Mouse (Mus musculus) small intestine, adult 2 months (tissue): ENCODE data around the gene Oxtr. TPM values are rescaled to one million over a fixed set of nuclear protein-coding genes. Genes with fewer than 3 reads are reported as not detected.

ENCODE experiments used
- H3K27ac ChIP-seq: fragments of 200-500 bp; 2 replicates; pipeline ENCODE4 v1.5.1; 2012; ENCODE audit warnings: low read depth, low read length, control low read depth, inconsistent platforms; ENCODE audit not compliant: insufficient read depth
- H3K27me3 ChIP-seq: fragments of 200-500 bp; 2 replicates; pipeline ENCODE4 v1.6.1; 2012; ENCODE audit warnings: mild to moderate bottlenecking, moderate library complexity, low read length, inconsistent platforms; ENCODE audit not compliant: control insufficient read depth, insufficient read depth
- H3K36me3 ChIP-seq: fragments of 200-500 bp; 2 replicates; pipeline ENCODE4 v1.6.1; 2012; ENCODE audit warnings: mild to moderate bottlenecking, low read length, control low read depth, inconsistent platforms; ENCODE audit not compliant: control insufficient read depth, insufficient read depth
- H3K4me1 ChIP-seq: fragments of 200-500 bp; 2 replicates; pipeline ENCODE4 v1.6.1; 2012; ENCODE audit warnings: low read length, inconsistent platforms, mixed read lengths; ENCODE audit not compliant: control insufficient read depth, insufficient read depth, insufficient read length
- H3K4me3 ChIP-seq: fragments of 200-500 bp; 2 replicates; pipeline ENCODE4 v1.5.1; 2012; ENCODE audit warnings: low read depth, mild to moderate bottlenecking, control low read depth, inconsistent platforms, low read length, moderate library complexity
- CTCF ChIP-seq: fragments of 200-500 bp; IDR thresholded peaks from 2 replicates; pipeline ENCODE4 v1.5.1; 2012; ENCODE audit warnings: low read depth, mild to moderate bottlenecking, control low read depth, inconsistent platforms, low read length, moderate library complexity, mixed read lengths; ENCODE audit not compliant: insufficient replicate concordance, insufficient read length; ENCODE audit errors: extremely low read depth
- POLR2A ChIP-seq: fragments of 200-500 bp; IDR thresholded peaks from 2 replicates; pipeline ENCODE4 v1.6.1; 2012; ENCODE audit warnings: low read depth, mild to moderate bottlenecking, control low read depth, inconsistent platforms, low read length, moderate library complexity
- WGBS: fragments of 180-500 bp; shearing (Covaris S2); methylation state at CpG from one replicate; pipeline ENCODE4 v1.1.7; 2018; 5-methylcytosine and 5-hydroxymethylcytosine counted together
- polyA plus RNA-seq: library from polyadenylated mRNA; depleted of rRNA; stranded (reverse); fragments of >200 nt; gene quantifications from 2 replicates; pipeline ENCODE4 v1.2.3, GENCODE M21; 2012; rRNA removed

Oxtr gene
- polyA plus RNA-seq, 1 experiment, result 0.11 TPM

DNA sequence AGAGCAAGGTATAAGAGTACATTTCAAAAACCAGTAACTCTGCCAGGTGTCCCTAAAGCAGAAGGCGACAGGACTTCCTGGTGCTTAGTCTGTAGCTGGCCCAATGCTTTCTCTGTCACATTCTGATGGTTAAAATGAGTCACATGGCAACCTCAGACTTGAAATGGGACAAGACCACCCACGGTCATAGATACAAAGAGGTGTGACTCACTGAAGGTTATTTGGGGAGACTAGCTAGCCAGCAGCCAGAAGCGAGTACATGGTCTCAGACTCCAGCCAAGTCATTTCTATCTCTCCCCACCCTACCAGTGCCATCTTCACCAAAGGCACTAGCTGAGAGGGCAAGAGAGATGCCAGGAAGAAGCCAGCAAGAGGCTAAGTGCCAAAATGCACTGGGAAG lies 24.3 kb downstream of the Oxtr start:
- no peak overlapping the region for H3K27ac ChIP-seq
- 71% methylated on average over 3 of the region's 3 CpGs for WGBS
- TF ChIP-seq POLR2A (no peak), CTCF (no peak)

GRCm38 (mm10) chr6:112463331-112463730 lies 26.4 kb downstream of the Oxtr start:
- H3K36me3 ChIP-seq, result no peaks in the 10 kb centered on the region
- no peaks in the 10 kb centered on the region for H3K4me1 ChIP-seq
- H3K27ac ChIP-seq, result no peak overlapping the region
- TF ChIP-seq POLR2A (no peak), CTCF (no peak)
- no peaks in the 10 kb centered on the region for H3K27me3 ChIP-seq
- 70% methylated on average over 6 of the region's 6 CpGs for WGBS
- H3K4me3 ChIP-seq, result no peak overlapping the region

More for the DNA sequence above, 24.3 kb downstream of the Oxtr start:
- H3K36me3 ChIP-seq, result no peaks in the 10 kb centered on the region
- H3K27me3 ChIP-seq, result no peaks in the 10 kb centered on the region
- H3K4me1 ChIP-seq, result no peaks in the 10 kb centered on the region
- no peak overlapping the region for H3K4me3 ChIP-seq

- no peaks in the 10 kb centered on the region for H3K36me3 ChIP-seq
- H3K27ac ChIP-seq, result no peak overlapping the region
- H3K4me3 ChIP-seq, result no peak overlapping the region
- H3K27me3 ChIP-seq, result no peaks in the 10 kb centered on the region
- WGBS, result 79% methylated on average over 5 of the region's 5 CpGs
- TF ChIP-seq POLR2A (no peak), CTCF (no peak)
- H3K4me1 ChIP-seq, result no peaks in the 10 kb centered on the region
These were observed 28.3 kb downstream of the Oxtr start for GRCm38 (mm10) chr6:112461459-112461858.

DNA sequence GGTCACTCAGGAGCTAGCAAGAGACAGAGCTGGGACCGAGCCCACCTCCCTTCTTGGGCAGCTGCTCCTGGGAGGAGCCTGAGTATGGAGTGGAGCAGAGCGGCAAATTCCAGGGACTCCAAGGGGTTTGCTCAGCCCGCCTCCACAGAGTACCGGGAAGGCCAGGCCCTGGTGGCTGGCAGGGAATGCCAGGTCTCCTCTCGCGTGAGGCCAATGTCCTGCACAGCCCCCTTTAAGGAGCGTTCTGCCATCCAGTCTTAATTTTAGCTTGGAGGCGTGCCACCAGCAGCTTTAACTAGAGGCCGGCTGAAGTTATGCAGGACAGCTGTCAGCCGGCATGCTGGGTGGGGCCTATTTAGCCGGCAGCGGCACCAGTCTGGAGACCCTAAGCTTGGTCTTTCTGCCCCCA lies 30.4 kb downstream of the Oxtr start, which contains the start of gene Cav3:
TSS of gene Cav3 (plus strand) at position 165 of the 409 bp plus-strand sequence.
- TF ChIP-seq POLR2A (no peak; the same call in 1 of the 2 replicates), CTCF (no peak)
- 48% methylated on average over 12 of the region's 12 CpGs for WGBS

DNA sequence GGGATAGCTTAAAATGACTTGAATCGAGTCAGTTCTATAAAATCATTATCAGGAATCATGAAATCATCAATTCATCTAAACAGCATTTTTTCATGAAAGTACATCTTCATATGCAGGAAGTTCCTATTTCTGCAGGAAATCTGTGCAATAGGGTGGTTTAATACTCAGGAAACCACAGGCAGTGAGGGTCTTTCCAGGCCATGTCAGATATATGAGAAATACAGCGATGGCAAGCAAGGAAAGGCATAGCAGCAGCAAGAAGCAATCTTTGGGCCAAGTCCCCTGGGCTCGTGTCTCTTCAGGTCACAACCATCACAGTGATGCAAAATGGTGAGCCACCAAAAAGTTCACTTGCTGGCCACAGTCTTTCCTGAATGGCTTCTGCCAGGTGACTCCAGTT lies 44.1 kb downstream of the Oxtr start:
- WGBS, result 69% methylated on average over 3 of the region's 3 CpGs
- Histone ChIP-seq H3K27me3 (no peaks in the 10 kb centered on the region; the same call in 1 of the 2 replicates), H3K4me1 (no peaks in the 10 kb centered on the region), H3K36me3 (no peaks in the 10 kb centered on the region), H3K27ac (no peak overlapping the region), H3K4me3 (no peak overlapping the region)
- no peak for TF ChIP-seq CTCF
- no peak for TF ChIP-seq POLR2A

More for the DNA sequence above, 30.4 kb downstream of the Oxtr start, which contains the start of gene Cav3:
- H3K27me3 ChIP-seq, result no peaks in the 10 kb centered on the region
- no peak within 1 kb of the TSS for H3K4me3 ChIP-seq
- no peak within 1 kb of the TSS for H3K27ac ChIP-seq
- no peaks in the 10 kb centered on the region for H3K36me3 ChIP-seq
- H3K4me1 ChIP-seq, result no peaks in the 10 kb centered on the region

DNA sequence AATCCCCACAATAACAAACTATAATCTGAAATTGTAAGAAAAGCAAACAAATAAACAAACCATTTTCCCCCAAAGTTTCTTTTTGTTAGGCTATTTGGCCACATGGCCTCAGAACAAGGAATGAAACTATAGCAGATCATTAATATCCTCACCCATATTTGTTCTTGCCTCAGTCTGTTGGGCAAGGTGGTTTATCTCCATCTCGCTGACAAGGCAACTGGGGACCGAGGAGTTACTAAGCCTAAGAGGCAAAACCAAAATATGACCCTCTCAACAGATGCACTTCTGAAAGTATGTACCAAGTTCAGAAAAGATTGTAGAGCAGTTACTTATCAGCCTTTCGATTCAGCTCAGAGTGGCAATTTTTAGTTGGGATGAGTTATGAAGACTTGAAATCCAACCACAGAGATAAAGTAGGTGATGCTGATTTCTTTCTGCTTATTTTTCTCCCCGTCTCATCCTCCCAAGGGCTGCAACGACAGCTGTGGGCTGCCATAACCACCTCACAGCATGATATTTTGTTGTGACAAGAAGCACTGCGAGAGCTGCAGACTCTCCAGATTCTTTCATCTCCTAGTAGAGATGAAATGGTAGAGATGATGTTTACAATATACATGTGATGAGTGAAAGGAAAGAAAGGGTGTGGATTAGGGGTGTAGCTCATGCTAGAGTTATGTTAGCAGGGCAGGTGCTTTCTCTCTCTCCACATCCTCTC lies 63.6 kb downstream of the Oxtr start:
- Histone ChIP-seq H3K36me3 (no peaks in the 10 kb centered on the region), H3K4me3 (no peak overlapping the region), H3K4me1 (no peaks in the 10 kb centered on the region), H3K27me3 (no peaks in the 10 kb centered on the region), H3K27ac (no peak overlapping the region)
- TF ChIP-seq CTCF (no peak), POLR2A (no peak)
- WGBS, result 66% methylated on average over 6 of the region's 6 CpGs

DNA sequence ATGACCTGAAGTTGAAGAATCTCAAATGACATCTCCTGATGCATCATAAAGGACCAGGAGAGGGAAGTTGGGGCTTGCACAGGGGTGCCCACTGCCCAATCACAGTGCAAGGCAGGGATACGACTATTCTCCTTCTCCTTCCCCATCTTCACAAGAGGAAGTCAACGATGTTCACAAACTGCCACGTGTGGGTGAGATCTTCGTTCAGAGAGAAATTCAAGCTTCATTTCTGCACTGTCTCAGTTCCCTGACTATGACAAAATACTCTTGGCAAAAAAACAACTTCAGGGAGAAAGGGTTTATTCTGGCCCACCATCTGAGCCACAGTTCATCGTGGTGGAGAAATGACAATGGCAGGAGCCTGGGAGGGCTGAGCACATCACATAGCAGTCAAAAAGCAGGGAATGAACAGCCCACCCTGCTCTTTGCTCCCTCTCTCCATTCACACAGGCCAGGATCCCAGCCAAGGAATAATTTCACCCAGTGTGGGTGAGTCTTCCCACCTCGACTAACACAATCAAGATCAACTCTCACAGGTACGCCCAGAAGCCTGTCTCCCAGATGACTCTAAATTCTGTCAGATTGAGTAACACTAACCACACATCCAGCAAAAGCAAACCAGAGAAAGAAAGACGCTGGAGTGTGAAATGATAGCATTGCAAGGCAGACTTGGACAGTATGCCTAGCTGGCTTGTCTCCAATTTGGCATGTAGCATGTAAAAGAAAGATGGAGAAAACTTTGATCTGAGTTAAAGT lies 65.8 kb downstream of the Oxtr start:
- no peak for TF ChIP-seq CTCF
- TF ChIP-seq POLR2A, result no peak
- Histone ChIP-seq H3K27me3 (no peaks in the 10 kb centered on the region), H3K36me3 (no peaks in the 10 kb centered on the region), H3K27ac (no peak overlapping the region), H3K4me3 (no peak overlapping the region), H3K4me1 (no peaks in the 10 kb centered on the region)
- WGBS, result 78% methylated on average over 8 of the region's 8 CpGs

Other genes with a start within 250 kb of the Oxtr start
- gene Lmcd1, start 216.2 kb downstream of the Oxtr start, polyA plus RNA-seq, result 5.7 and 5.8 TPM in 2 replicates
- gene Ssu2, start 101.9 kb downstream of the Oxtr start, polyA plus RNA-seq, result 2.0 and 4.9 TPM in 2 replicates
- 1.5 and 2.3 TPM in 2 replicates for gene Cav3, start 30.4 kb downstream of the Oxtr start, polyA plus RNA-seq
- gene Rad18, start 206.7 kb upstream of the Oxtr start, polyA plus RNA-seq, result 1.1 and 1.2 TPM in 2 replicates